Mouse (Mus musculus) T-helper 2 cell (primary cell): ENCODE measurements around the gene Lpp.

Experiments used
- in situ Hi-C: fragments of 300-600 bp; cut with MboI, MseI; formaldehyde crosslinking; loops from one replicate; pipeline ENCODE4 v1.15.1; 2025; ENCODE audit warnings: high pct_unique_total_duplicates

Lpp gene

DNA sequence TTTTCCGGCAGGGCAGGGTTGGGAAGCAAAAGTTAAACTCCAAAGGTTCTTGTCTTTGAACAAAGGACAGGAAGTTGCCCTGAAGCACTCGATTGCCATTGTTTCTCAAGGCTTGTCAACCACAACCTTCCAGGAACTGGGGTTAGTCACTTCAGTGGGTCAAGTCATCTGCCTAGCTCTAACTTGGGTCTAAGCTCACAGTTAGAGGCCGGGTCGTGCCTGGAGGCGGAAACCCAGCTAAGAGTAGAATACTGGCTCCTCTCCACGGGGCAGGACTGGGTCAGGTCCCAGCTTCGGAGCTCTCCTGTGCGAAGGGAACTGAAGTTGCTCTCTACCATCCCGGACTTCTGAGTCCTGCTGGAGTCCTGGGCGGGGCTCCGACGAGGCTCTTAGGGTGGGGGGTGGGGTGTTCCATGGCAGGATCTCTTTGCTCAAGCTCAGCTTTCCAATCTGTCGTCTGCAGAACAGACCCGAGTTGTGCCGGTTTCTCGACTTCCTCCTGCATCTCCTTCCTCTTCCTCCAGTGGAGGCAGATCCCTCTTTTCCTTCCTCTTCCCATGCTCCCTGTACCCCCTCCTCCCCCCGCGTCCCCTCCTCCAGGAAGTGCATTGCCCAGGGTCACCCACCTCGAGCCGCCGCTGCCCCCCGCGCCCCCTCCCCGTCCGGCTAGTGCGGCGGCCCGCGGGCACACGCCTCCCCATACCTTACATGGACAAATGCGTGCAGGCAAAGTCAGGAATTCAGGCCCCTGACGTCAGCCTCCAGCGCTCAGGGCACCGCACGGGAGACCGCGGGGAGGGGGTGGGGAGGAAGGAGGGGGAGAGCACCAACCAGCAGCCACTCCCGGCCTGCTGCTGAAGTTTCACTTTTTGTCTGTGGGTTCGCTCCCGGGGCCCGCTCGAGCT, at the start of gene Lpp:
Lpp (plus strand) TSS at position 857 of the 905 bp plus-strand sequence.
- in situ Hi-C loops: loop anchor here (10.0 kb wide), 2 partner anchors 238 to 408 kb away; partner anchors contain the start of genes Bcl6 and Gm37419

DNA sequence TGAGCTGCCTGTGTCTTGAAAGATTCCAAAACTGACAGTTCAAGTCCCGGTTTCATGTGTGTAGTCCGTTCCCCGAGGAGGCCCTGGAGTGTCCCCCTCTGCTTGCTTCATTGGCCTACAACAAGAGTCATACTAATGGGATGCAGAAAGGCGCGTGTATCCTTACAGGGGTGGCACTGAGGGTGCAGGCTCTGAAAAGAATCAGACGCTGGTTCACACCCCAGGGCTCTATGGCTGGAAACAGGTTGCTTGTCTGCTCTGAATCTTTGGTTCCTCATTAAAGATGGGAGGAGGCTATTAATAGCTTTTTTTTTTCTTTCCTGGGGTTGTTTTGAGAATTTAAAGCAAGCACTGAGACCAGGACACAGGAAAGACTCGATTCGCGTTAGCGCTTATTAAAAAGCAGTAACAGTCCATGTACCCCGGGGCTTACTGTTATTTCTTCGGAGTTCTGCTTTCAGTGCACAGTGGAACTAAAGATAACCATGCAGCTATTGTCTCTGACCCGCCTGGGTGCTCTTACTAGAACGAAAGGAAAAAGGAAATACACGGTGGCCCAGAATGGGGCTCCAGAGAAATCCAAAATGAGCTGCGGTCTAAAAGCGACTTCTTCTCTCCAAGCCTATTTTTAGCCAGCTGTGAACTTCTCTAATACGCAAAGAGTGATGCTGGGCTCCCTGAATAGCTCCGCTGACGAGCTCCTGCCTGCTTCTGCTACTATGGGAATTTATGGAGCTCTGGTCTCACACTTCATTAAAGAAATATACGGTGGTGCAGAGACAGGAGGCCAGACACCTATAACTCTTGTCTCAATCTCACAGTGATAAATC, 45.5 kb upstream of the Lpp start:
- in situ Hi-C loops: loop anchor here (25.0 kb wide), 2 partner anchors 360 to 715 kb away; partner anchors contain the start of genes Bcl6 and Gm37419

DNA sequence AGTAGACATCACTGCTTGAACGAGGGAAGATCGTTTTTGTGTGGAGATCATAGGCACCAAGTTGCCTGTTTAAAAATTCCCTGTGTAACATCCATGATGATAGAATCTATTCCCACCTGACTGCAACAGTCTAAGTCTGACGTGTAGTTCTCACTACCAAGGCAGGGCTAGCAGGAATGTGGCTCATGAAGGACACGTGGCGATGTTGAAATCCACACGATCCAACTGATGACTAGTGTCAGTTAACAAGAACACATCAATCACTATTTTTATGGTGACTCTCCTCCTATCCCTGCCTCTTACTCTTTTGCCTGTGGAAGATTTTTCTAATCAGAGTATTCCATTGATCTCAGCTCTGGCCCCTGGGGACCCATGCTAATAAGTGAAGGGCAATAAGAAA, 43.0 kb upstream of the Lpp start:
- in situ Hi-C loops: no loop called here

DNA sequence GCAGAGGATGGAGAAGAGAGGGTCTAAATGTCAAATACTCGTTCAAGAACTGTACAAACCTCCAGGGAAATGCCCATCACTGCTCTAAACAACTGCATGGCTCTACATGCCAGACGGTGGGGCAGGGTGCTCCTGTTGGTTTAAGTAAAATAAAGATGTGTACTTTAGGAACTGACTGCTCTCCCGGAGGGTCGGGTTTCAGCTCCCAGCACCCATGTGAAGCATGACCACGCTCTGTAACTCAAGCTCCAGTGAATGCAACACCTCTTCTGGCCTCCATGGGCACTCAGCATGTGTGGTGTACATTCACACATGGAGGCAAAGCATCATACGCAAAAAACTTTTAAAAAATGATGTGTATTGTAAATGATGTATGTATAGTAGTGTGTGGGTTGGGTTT, 42.6 kb upstream of the Lpp start:
- in situ Hi-C loops: no loop called here

DNA sequence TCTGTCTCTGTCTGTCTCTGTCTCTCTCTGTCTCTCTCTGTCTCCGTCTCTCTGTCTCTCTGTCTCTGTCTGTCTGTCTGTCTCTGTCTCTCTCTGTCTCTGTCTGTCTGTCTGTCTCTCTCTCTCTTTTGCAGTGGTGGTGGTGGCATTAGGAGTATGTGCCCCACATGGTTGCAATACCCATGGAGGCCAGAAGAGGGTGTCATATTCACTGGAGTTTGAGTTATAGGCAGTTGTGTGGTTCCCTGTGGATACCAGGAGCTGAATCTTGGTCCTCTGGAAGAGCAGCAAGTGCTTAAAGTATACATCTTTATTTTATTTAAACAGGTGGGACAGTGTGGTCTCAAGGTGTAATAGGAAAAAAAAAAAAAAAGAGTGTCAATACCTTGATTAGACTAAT, 41.5 kb upstream of the Lpp start:
- in situ Hi-C loops: no loop called here

DNA sequence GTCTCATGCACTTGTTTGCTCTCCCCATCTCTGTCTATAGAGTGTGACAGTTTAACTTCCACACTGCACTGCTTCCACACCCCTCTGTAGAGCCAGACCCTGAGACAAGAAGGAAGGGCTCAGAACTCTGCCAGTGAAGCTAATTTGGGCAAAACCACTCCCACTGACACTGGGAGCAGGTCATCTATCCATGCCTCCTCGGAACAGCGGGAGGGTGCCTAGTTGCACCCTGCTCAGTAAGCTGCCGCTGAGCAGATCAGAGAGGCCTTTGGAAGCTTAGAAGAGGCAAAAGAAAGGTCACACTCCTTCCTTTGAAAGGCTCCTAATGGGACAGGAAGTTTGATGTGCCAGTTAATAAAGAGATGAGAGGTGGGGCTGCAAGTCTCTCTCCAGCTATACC, 39.5 kb upstream of the Lpp start:
- in situ Hi-C loops: no loop called here

DNA sequence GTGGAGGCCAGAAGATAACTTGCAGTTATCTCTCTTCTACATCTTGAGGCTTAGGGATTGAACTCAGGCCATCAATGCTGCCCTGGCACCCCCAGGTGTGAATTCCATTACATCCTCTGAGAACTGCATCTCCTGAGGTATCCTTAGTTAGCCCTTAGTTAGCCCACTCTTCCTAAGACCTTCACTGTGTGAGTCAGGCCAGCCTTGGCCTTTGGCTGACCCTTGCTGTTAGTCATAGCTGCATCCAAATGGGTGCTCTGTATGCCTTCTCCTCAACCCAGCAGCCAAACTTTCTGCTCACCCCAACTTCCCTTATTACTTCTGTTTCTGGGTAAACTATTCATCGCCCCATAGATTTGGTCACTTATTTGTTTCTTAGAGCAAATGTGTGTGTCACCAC, 31.6 kb upstream of the Lpp start:
- in situ Hi-C loops: no loop called here

DNA sequence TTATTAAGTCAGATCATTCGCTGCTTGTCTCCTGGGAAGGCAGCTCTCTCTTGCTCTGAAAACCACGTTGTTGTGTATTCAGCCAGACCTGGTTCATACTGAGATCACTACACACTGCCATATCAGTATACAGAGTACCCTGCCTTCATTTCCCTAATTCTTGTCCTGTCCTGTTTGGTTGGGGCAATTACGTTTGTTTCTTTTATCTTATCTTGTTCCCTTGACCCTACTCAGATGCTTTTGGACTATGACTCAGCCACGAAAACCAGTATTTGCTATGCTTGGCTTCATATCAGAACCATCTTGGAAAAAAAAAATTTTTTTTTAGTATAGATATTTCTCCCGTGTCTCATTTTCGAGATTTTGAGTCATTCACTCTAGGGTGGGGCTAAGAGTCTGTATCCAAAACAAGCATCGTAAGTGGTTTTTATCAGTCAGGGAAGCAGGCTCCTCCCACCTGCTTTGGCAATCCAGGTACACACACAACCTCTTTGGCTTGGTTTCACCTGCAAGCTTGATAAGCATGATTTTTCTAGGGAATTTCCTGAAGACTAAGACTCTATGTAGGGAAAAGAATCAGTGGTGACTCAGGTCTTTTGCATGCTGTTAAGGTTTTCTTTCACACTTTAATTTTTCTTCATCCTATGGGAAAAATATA, 29.1 kb upstream of the Lpp start:
- in situ Hi-C loops: no loop called here

DNA sequence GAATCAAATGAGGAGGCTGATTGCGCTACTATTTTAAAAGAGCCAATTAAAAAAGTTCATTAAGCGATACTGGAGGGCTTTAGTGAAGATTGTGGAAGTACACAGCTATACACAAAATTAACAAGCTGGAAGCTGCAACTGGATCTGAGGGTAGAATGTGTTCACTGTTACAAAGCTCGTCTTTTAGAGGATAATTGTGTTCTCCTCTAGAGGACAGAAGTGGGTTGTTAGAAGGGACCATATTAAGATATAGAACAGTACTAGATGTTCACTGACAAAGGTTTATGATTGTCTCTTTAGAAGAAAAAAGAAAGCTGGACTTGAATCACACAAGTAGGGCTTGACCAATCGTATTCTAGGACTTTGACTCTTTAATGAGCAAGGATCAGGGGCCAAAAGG, 27.4 kb upstream of the Lpp start:
- in situ Hi-C loops: no loop called here

DNA sequence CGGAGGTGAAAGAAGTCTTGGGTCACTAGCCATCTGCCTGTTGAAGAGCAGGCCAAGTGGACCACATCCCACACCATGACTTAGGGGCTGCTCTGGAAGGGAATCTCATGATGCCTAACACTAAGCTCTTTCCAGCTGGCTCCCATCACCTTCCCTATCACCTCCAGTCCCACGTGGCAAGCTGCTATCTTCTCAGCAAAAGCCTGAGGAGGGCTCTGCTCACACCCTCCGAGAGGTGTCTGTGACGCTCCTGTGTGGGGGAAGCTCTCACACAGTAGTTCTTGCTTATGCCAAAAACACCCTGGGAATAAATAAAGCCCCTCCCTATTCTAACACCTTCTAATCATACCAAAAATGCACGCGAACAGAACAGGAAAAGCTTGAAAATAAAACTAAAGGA, 26.2 kb upstream of the Lpp start:
- in situ Hi-C loops: no loop called here

DNA sequence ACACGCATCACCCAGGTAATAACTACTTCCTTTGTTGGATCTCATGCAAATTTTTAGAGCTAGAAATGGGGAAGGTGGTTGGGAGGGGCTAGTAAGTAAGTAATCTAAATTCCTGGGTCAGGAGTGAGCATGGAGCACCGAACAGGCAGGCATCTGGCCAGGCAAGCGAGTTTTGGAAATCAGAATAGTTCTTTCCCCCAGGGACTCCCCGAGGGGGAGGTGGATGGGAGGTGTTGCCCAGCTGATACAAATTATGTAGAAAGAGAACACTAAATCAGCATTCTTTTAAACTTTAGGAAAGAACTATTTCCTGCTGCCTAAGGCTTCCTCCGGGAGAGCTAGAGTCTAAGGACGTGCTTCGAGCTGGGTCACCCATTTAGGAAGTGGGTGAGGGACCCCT, 25.8 kb upstream of the Lpp start:
- in situ Hi-C loops: no loop called here

DNA sequence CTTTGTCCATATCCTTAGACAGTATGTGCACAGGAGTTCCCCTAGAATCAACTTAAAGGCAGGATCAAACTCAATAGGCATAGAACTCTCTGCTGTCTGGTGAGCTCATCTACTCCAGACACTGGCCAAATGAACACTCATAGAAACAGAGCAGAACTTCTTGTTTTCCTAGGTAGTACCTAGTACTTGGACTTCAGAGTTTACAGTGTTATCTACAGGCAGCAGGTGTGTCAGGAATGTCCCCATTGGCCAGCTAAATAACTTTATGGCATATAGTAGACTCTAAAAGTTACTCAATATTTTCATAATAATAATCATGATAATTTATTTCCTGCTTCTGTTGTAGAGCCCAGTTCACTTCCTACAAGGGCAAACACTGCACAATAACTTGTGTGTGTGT, 16.8 kb upstream of the Lpp start:
- in situ Hi-C loops: no loop called here

DNA sequence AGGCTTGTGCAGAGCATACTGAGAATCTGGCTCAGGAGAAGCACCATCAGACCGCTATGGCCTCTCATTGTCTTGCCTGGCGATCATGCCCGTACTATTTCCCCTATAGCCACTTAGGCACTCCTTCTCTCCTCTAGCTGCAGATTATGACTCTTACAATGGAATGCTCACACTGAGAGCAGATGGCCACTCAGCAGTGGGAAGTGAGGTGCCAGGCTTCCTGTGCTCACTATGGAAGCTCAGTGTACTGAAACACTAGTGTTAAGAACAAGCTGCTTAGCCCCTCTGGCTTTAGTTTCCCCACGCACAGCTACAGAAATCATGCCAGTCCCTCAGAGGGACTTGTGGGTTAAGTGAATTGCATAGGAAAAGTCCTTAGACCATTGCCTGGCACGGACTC, 2.7 kb upstream of the Lpp start:
- in situ Hi-C loops: loop anchor here (10.0 kb wide), 2 partner anchors 236 to 406 kb away; partner anchors contain the start of genes Bcl6 and Gm37419

DNA sequence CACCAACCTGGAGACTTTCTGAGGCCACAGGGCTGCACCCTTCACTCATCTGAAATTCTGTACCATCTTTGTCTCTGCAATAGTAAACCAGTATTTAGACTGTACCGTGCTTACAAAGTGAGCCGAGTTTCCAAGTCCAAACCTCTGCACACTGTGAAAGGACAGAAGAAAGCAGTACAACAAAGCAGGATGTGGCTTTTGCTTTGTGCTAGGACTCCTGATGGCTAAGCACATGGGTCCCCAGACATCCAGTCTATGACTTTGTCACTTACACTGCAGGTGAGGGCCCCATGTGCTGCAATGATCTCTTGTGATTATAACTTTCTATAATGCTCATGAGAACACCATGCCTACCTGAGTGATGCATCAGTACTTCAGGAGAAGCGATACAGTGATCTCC, 2.2 kb upstream of the Lpp start:
- in situ Hi-C loops: loop anchor here (10.0 kb wide), 2 partner anchors 236 to 406 kb away; partner anchors contain the start of genes Bcl6 and Gm37419

DNA sequence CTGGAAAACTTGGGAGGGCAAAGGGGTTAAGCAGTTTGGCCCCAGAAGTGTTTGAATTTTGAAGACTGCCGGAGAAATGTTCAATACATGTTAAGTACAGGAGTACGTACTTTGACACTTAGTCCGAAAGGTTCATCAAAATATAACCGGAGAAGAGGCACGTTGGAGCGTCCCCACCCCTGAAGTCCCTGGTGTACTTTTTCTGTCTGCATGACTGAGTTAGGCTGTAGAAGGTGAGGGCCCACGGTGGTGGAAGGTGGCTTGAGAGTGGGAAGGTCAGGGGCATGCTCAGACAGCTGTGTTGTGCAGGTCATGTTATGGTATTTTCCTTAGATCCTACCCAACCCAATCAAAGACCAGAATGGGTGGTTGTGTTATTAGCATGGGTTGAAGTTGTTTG, 1.4 kb upstream of the Lpp start:
- in situ Hi-C loops: loop anchor here (10.0 kb wide), 2 partner anchors 237 to 407 kb away; partner anchors contain the start of genes Bcl6 and Gm37419

DNA sequence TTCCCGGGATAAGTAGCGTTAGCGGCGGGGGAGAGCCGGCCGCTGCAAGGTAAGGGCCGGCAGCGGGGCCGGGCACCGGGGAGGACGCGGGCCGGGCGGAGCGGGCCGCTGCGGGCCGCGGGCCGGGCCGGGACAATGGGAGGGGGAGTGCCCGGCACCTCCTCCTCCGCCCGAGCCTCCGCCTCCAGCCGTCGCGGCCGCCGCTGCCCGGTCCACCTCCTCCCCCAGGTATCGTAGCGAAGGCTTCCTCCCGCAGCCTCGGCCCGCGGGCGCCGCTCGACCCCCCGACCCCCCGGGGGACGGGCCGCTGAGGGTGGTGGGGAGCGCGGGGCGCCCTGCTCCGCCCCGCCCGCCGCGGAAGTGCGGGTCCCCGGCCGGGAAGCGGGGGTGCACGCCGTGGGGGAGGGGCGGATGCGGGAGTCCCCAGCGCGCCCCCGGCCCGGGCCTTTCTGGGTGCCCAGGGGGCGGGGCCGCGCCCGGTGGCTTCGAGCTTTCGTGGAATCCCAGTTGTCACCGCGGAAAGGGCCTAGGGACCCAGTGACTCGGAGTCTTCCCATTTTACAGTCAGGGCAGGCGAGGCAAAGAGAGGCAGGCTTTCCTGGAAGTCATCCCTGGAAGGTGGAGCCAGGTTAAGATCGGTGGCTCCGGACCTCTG, 376 bp downstream of the Lpp start:
- in situ Hi-C loops: loop anchor here (10.0 kb wide), 2 partner anchors 239 to 409 kb away; partner anchors contain the start of genes Bcl6 and Gm37419

DNA sequence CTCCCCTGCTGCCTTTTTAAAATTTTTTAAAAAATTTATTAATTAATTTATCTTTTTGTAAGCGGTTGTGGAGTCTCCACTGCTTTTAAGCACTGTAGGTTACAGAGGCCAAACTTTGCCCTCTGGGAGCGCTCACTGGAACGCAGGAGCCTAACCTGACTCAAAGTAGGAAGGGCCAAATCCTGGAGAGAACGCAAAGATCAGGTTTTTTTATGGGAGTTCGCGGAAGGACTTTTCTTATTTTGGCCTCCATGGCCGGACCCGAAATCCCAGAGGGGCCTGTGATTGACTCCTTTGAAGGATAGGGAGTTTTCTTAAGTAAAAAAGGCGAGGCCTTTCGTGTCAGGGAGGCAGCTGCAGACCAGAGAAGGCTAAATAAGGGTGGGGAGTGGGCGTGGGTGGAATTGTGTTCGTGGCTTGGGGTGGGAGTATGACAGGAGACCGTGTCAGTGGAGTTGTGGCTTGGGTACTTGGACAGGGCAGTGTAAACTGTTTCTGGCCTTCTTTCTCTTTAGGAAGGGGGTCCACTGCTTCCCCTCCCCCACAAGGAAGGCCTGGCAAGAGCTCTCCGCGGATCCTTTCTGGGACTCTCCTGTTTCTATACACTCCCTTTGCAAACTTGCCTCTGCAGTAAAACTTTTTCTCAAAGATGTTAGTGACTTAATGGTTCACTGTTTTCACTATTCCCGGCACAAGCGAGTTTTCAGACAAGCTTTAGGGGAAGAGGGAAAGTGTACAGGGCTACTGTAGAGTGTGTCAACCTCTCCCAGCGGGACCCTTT, 1.1 kb downstream of the Lpp start:
- in situ Hi-C loops: loop anchor here (10.0 kb wide), 2 partner anchors 240 to 410 kb away; partner anchors contain the start of genes Bcl6 and Gm37419

DNA sequence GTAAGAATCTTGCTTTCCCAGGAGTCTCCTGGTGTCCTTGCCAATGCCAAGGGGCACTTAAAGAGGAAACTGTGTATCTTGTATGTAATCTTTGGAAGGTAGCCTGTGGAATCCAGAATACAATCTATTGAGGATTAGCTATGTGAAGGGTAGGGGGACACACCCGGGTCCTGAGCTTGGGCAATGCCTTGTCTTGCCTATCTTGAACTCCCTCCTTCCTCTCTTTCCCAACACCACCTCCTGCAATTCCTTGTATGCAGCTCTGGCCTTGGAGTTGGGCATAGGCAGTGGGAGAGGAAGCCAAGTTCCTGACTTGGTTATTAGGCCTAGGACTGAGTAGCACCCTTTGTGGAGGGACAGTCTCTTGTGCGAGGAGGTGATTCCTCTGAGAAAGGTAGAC, 1.8 kb downstream of the Lpp start:
- in situ Hi-C loops: loop anchor here (10.0 kb wide), 2 partner anchors 240 to 410 kb away; partner anchors contain the start of genes Bcl6 and Gm37419

DNA sequence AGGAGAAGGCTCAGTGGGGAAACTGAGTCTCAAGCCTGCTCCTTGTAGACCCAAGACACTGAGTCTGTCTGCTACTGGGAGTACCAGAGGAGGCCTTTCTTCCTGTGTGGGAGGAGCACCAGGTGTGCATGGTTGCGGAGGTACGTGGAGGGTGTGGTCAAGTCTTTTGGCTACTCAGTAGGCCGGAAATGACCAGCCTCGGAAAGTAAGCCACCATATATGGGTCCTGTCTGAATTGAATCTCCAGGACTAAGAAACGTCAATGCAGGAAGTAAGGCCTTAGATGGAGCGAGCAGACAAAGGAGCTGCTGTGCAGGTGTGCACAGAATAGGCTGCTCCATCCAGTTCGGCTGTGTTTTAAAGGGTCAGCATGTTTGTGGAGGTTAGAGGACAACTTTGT, 3.2 kb downstream of the Lpp start:
- in situ Hi-C loops: loop anchor here (10.0 kb wide), 2 partner anchors 242 to 412 kb away; partner anchors contain the start of genes Bcl6 and Gm37419

DNA sequence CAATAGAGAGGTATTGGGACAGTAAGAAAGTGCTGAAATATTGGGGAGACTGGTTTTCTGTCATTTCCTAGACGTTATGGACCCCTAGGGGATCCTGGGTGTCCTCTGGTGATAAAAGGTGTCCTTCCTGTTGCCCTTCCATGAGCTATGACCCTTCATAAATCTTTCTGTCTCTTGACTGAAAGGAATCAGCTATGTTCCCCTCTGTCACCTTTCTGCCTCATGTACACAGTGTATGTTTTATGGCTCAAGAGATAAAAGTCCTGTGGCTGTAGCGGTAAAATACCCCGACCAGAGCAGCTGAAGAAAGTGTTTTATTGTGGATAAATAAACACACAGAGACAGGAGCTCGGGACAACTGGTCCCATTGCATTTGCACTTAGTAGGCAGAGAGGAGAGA, 5.2 kb downstream of the Lpp start:
- in situ Hi-C loops: loop anchor here (10.0 kb wide), 2 partner anchors 244 to 414 kb away; partner anchors contain the start of genes Bcl6 and Gm37419
